ENCODE assay signal across 18 mouse cellular contexts in the genomic region with DNA sequence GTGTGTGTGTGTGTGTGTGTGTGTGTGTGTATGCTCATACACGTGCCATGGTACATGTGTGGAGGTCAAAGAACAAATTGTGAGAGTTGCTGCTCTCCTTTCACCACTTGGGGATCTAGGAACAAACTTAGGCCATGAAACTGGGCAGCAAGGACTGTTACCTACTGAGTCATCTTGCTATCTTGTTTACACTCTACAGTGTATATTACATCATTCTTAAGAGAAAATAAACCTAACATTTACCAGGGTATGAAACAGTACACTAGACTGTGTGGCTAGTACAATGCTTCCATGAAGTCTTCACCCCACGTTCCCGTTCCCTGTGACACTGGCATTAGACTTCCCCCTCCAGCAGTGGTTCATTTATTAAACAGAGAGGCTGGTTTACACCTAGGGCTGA. TPM values are rescaled to one million over a fixed set of nuclear protein-coding genes. Genes with fewer than 3 reads are reported as not detected.
DNase-seq lines count a peak whose midpoint lies in the region; ATAC-seq lines count a peak whose summit lies in the region.
"Had no signal": no experiment of that assay in that cellular context is flagged by ENCODE, and none has a peak within 500 bp of the region (broad histone marks: within the 10 kb centered on the region; RNA-seq: fewer than 3 reads in every experiment).

No protein-coding gene starts in this region.

- H3K4me1 ChIP-seq in heart, embryonic 15.5 days (replicated peaks): peaks cover 10% of the 10 kb centered on the region; the same call in 1 of the 2 replicates
- H3K4me1 ChIP-seq in liver, embryonic 16.5 days (ENCODE audit: control insufficient read depth, low read depth, low read length): no peaks in the 10 kb centered on the region; the same call in 1 of the 2 replicates
- H3K4me1 ChIP-seq in stomach, embryonic 14.5 days (ENCODE audit: control insufficient read depth, insufficient read depth, low read length): no peaks in the 10 kb centered on the region
- no peaks in the 10 kb centered on the region for H3K4me1 ChIP-seq in hindbrain, embryonic 10.5 days (replicated peaks)
- H3K4me1 ChIP-seq: liver, embryonic 12.5 days had no signal

- no peak for DNase-seq in heart, adult 18-20 months
- DNase-seq in liver (no peak), NIH3T3 (ENCODE audit: low read depth) (peak; percentile 27)
- no peak for DNase-seq in hindbrain, embryonic 10.5 days (ENCODE audit: low spot score)
- DNase-seq: adrenal gland, postnatal 25 days; cerebellum, adult 11-12 months; cerebellum, postnatal 25 days; forebrain, postnatal 0 days; gastrocnemius, postnatal 36 days; kidney, adult 11 months; lung, postnatal 14 days; retina, postnatal 1 day had no signal

- no peaks in the 10 kb centered on the region for H3K27me3 ChIP-seq in heart, embryonic 15.5 days
- no peaks in the 10 kb centered on the region for H3K27me3 ChIP-seq in liver, embryonic 16.5 days (ENCODE audit: control insufficient read depth, insufficient read depth, low read depth, low read length)
- H3K27me3 ChIP-seq in stomach, embryonic 14.5 days (ENCODE audit: control insufficient read depth, insufficient read depth, low read length): no peaks in the 10 kb centered on the region
- H3K27me3 ChIP-seq in hindbrain, embryonic 10.5 days (ENCODE audit: insufficient read depth, poor library complexity, severe bottlenecking): no peaks in the 10 kb centered on the region
- H3K27me3 ChIP-seq: liver, embryonic 12.5 days had no signal

- peak overlapping the region; percentile 59 for H3K27ac ChIP-seq in heart, embryonic 15.5 days
- H3K27ac ChIP-seq in liver, embryonic 16.5 days (ENCODE audit: low read length): no peak overlapping the region
- no peak overlapping the region for H3K27ac ChIP-seq in stomach, embryonic 14.5 days (ENCODE audit: low read length)
- no peak overlapping the region for H3K27ac ChIP-seq in hindbrain, embryonic 10.5 days
- H3K27ac ChIP-seq: forebrain, embryonic 10.5 days; liver, embryonic 12.5 days had no signal

- H3K9ac ChIP-seq in heart, embryonic 15.5 days: no peak overlapping the region
- no peak overlapping the region for H3K9ac ChIP-seq in liver, embryonic 16.5 days (ENCODE audit: low read depth, low read length)
- no peak overlapping the region for H3K9ac ChIP-seq in stomach, embryonic 14.5 days (replicated peaks; ENCODE audit: low read depth, low read length)
- H3K9ac ChIP-seq: forebrain, postnatal 0 days; liver, embryonic 12.5 days had no signal

- ATAC-seq in heart, embryonic 15.5 days (replicated peaks; ENCODE audit: insufficient number of reproducible peaks, insufficient read depth, low FRiP score, low read depth): no peak
- peak; percentile 54; the same call in 1 of the 2 replicates for ATAC-seq in liver, embryonic 16.5 days (ENCODE audit: low read depth)
- ATAC-seq in stomach, embryonic 14.5 days (ENCODE audit: insufficient number of reproducible peaks, insufficient read depth, low FRiP score, low read depth): 0 out of 2 replicates have a peak, but pooled peaks have one; percentile 40
- ATAC-seq: activated CD4-positive, CD25-positive, alpha-beta regulatory T cell, adult 4 months; forebrain, postnatal 0 days; liver, embryonic 12.5 days had no signal

- WGBS in heart, embryonic 15.5 days: 74% methylated on average over 3 of the region's 3 CpGs
- 46% methylated on average over 3 of the region's 3 CpGs for WGBS in liver, embryonic 16.5 days (ENCODE audit: insufficient replicate concordance)
- WGBS in stomach, embryonic 14.5 days: 50% methylated on average over 3 of the region's 3 CpGs
- 82% methylated on average over 3 of the region's 3 CpGs for WGBS in hindbrain, embryonic 10.5 days

- H3K4me3 ChIP-seq in heart, embryonic 15.5 days: no peak overlapping the region
- no peak overlapping the region for H3K4me3 ChIP-seq in liver, embryonic 16.5 days (ENCODE audit: low read depth, low read length)
- no peak overlapping the region for H3K4me3 ChIP-seq in stomach, embryonic 14.5 days (ENCODE audit: low read depth, low read length)
- no peak overlapping the region for H3K4me3 ChIP-seq in hindbrain, embryonic 10.5 days
- H3K4me3 ChIP-seq: forebrain, embryonic 10.5 days; liver, embryonic 12.5 days had no signal

- peaks cover 8% of the 10 kb centered on the region; the same call in 1 of the 2 replicates for H3K36me3 ChIP-seq in heart, embryonic 15.5 days
- no peaks in the 10 kb centered on the region for H3K36me3 ChIP-seq in liver, embryonic 16.5 days (ENCODE audit: control insufficient read depth, insufficient read depth)
- no peaks in the 10 kb centered on the region for H3K36me3 ChIP-seq in stomach, embryonic 14.5 days (ENCODE audit: control insufficient read depth, insufficient read depth, low read length)
- H3K36me3 ChIP-seq in hindbrain, embryonic 10.5 days: no peaks in the 10 kb centered on the region
- H3K36me3 ChIP-seq: forebrain, embryonic 10.5 days; liver, embryonic 12.5 days had no signal

- no peak overlapping the region for H3K4me2 ChIP-seq in heart, embryonic 15.5 days
- H3K4me2 ChIP-seq in liver, embryonic 16.5 days (ENCODE audit: low read depth, low read length): no peak overlapping the region
- no peak overlapping the region for H3K4me2 ChIP-seq in stomach, embryonic 14.5 days (replicated peaks; ENCODE audit: low read depth, low read length)
- H3K4me2 ChIP-seq: liver, embryonic 12.5 days had no signal

- H3K9me3 ChIP-seq in heart, embryonic 15.5 days (replicated peaks): no peaks in the 10 kb centered on the region
- no peaks in the 10 kb centered on the region for H3K9me3 ChIP-seq in liver, embryonic 16.5 days (replicated peaks; ENCODE audit: control insufficient read depth, low read length)
- H3K9me3 ChIP-seq in stomach, embryonic 14.5 days (ENCODE audit: control insufficient read depth, low read depth, low read length): no peaks in the 10 kb centered on the region
- H3K9me3 ChIP-seq in hindbrain, embryonic 10.5 days: no peaks in the 10 kb centered on the region
- H3K9me3 ChIP-seq: forebrain, embryonic 10.5 days; liver, embryonic 12.5 days had no signal

RNA-seq across cellular contexts. Expression of a gene that starts 56.5 kb away (rescaled TPM):
- 15.1 and 15.6 TPM in 2 replicates for polyA plus RNA-seq in heart, embryonic 15.5 days (2015; fragmentation: Nextera tagmentation; extraction: Ambion mirVana)
- 10 to 100 TPM; 38.4 to 48.3 TPM for total RNA-seq in heart, adult 18-20 months (2021)
- polyA plus RNA-seq in liver, embryonic 16.5 days (2015; fragmentation: Nextera tagmentation; extraction: Ambion mirVana): 4.5 and 6.4 TPM in 2 replicates
- 3.4 and 3.8 TPM in 2 replicates for polyA plus RNA-seq in stomach, embryonic 14.5 days (2014; fragmentation: Nextera tagmentation; extraction: Ambion mirVana)
- polyA plus RNA-seq in hindbrain, embryonic 10.5 days (2016; fragmentation: Nextera tagmentation; extraction: Ambion mirVana): 2.7 and 3.2 TPM in 2 replicates
